Mouse (Mus musculus): ENCODE measurements around the gene Scnn1b.
A peak's percentile ranks its signal among the peaks of the same experiment; 100 is the strongest.

The Scnn1b gene

GRCm38 (mm10) chr7:121924361-121924760 is 59.5 kb downstream of the Scnn1b start:
- DNase-seq, result no peak

GRCm38 (mm10) chr7:121927882-121928281 is 63.0 kb downstream of the Scnn1b start:
- no peak for DNase-seq

GRCm38 (mm10) chr7:121931246-121931645 is 66.4 kb downstream of the Scnn1b start:
- peak; percentile 60 for DNase-seq

GRCm38 (mm10) chr7:121933675-121934074 is 68.8 kb downstream of the Scnn1b start:
- DNase-seq, result peak; percentile 69

- no peak for DNase-seq
These were observed 69.5 kb downstream of the Scnn1b start for GRCm38 (mm10) chr7:121934346-121934745.

- DNase-seq, result no peak
These were observed 71.3 kb downstream of the Scnn1b start for GRCm38 (mm10) chr7:121935906-121936794.

GRCm38 (mm10) chr7:121936861-121937630 is 72.2 kb downstream of the Scnn1b start:
- DNase-seq, result no peak

- DNase-seq, result no peak
These were observed 73.5 kb downstream of the Scnn1b start for GRCm38 (mm10) chr7:121938124-121938891.

- no peak for DNase-seq
These were observed 74.4 kb downstream of the Scnn1b start for GRCm38 (mm10) chr7:121939244-121939643.

- DNase-seq, result no peak
These were observed 74.9 kb downstream of the Scnn1b start for GRCm38 (mm10) chr7:121939729-121940128.

- peak; percentile 86 for DNase-seq
These were observed 76.2 kb downstream of the Scnn1b start for GRCm38 (mm10) chr7:121941016-121941415.

GRCm38 (mm10) chr7:121941640-121942039 is 76.8 kb downstream of the Scnn1b start:
- DNase-seq, result no peak

- DNase-seq, result peak; percentile 72
These were observed 77.5 kb downstream of the Scnn1b start for GRCm38 (mm10) chr7:121942371-121942770.

- no peak for DNase-seq
These were observed 81.4 kb downstream of the Scnn1b start for GRCm38 (mm10) chr7:121946196-121946595.

- peak; percentile 80 for DNase-seq
These were observed 82.7 kb downstream of the Scnn1b start for GRCm38 (mm10) chr7:121947513-121947912.

- no peak for DNase-seq
These were observed 90.2 kb downstream of the Scnn1b start for GRCm38 (mm10) chr7:121954891-121955669.

GRCm38 (mm10) chr7:121955802-121956201 is 91.0 kb downstream of the Scnn1b start:
- no peak for DNase-seq

GRCm38 (mm10) chr7:121961913-121962570 is 97.2 kb downstream of the Scnn1b start:
- DNase-seq, result no peak

GRCm38 (mm10) chr7:121962571-121962959 is 97.7 kb downstream of the Scnn1b start:
- no peak for DNase-seq

GRCm38 (mm10) chr7:121963883-121964398 is 99.1 kb downstream of the Scnn1b start:
- DNase-seq, result peak; percentile 78

- no peak for DNase-seq
These were observed 101.3 kb downstream of the Scnn1b start for GRCm38 (mm10) chr7:121966169-121966568.

Data from lung, postnatal 36 days (tissue).